Mouse (Mus musculus) forebrain, embryonic 16.5 days (tissue): ENCODE results near the gene Slc3a2. TPM values are rescaled to one million over a fixed set of nuclear protein-coding genes. Genes with fewer than 3 reads are reported as not detected.

ENCODE experiments used
- ATAC-seq: fragments of 200-750 bp; cut with Nextera tagmentation; 2 replicates; pipeline ENCODE4 v1.8.0; 2017; ENCODE audit warnings: mild to moderate bottlenecking, moderate library complexity
- H3K27ac ChIP-seq: fragments of 300-500 bp; sonication (generic); 2 replicates; pipeline ENCODE4 v1.5.1; 2014; ENCODE audit warnings: low read length, control low read depth
- H3K27me3 ChIP-seq: fragments of 300-500 bp; sonication (generic); replicated peaks from 2 replicates; pipeline ENCODE4 v1.6.1; 2014; ENCODE audit warnings: low read length; ENCODE audit not compliant: control insufficient read depth, insufficient read depth
- H3K36me3 ChIP-seq: fragments of 300-500 bp; sonication (generic); 2 replicates; pipeline ENCODE4 v1.6.1; 2014; ENCODE audit not compliant: control insufficient read depth, insufficient read depth
- H3K4me1 ChIP-seq: fragments of 300-500 bp; sonication (generic); replicated peaks from 2 replicates; pipeline ENCODE4 v1.6.1; 2014; ENCODE audit warnings: low read length; ENCODE audit not compliant: control insufficient read depth, insufficient read depth
- H3K4me2 ChIP-seq: fragments of 300-500 bp; sonication (generic); 2 replicates; pipeline ENCODE4 v1.6.1; 2014; ENCODE audit warnings: mild to moderate bottlenecking, low read length, control low read depth
- H3K4me3 ChIP-seq: fragments of 300-500 bp; sonication (generic); replicated peaks from 2 replicates; pipeline ENCODE4 v1.5.1; 2014; ENCODE audit warnings: mild to moderate bottlenecking, low read length, control low read depth
- H3K9ac ChIP-seq: fragments of 300-500 bp; sonication (generic); replicated peaks from 2 replicates; pipeline ENCODE4 v1.6.1; 2014; ENCODE audit warnings: low read depth, low read length, control low read depth
- H3K9me3 ChIP-seq: fragments of 300-500 bp; sonication (generic); 2 replicates; pipeline ENCODE4 v1.6.1; 2016; ENCODE audit warnings: low read length; ENCODE audit not compliant: control insufficient read depth
- WGBS: fragments of 180-500 bp; shearing (Covaris S2); extraction: QIAGEN DNeasy Blood & Tissue Kit; methylation state at CpG from one replicate; pipeline ENCODE4 v1.1.7; 2014; 5-methylcytosine and 5-hydroxymethylcytosine counted together
- microRNA-seq: library from miRNA; unstranded; fragments of <30 nt; microRNA quantifications from one replicate; pipeline ENCODE4, GENCODE M21; 2017
- polyA plus RNA-seq: library from polyadenylated mRNA; unstranded; fragments of >200 nt; fragmentation: Nextera tagmentation; extraction: Ambion mirVana; gene quantifications from 2 replicates; pipeline ENCODE4 v1.2.1, GENCODE M21; 2015

The Slc3a2 gene
- polyA plus RNA-seq, 1 experiment from 2014 or later, result 186 TPM

DNA sequence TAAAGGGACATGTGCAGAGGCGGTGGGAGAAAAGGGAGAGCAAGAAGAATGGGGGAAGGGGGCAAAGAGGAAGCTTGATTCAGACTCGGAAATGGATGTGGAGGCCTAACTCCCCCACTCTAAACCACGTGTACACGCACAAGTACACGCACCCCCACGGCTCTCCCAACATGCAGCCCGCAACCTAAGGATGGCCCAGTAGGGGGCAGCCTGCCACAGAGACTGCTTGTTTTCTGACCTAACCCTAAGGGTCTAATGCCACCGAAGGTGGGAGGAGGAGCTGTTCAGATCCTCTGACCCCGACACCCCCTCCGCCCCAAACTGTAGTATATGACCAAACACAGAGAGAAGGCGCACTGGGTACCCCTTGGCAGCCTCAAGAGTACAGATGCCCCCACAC lies 60.8 kb downstream of the Slc3a2 start:
- H3K27me3 ChIP-seq, result no peaks in the 10 kb centered on the region

DNA sequence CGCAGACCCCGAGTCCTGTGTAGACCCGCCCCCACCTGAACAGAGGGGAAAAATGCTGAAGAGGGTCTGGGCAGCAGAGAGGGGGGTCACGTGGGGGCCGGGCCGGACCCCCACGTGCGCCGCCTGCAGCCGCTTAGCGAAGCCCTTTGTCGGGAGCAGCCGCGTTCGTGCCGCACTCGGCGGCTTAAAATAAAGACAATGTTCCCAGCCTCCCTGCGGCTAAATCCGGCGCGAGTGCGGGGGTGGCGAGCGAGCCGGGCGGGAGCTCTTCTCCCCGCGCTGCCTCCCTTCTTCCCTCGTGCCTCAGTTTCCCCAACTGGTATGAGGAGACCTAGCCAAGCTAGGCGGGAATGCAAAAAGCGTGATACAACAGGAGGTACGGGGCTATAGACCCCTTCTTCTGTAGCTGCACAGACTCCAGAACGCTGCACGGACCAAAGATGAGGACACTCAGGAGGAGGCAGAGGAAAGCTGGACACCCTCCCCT lies 61.3 kb downstream of the Slc3a2 start:
- H3K9ac ChIP-seq, result peak overlapping the region; percentile 72
- no peaks in the 10 kb centered on the region for H3K36me3 ChIP-seq
- H3K27me3 ChIP-seq, result no peaks in the 10 kb centered on the region
- peak overlapping the region; percentile 25; the same call in 1 of the 2 replicates for H3K27ac ChIP-seq
- peaks cover 20% of the 10 kb centered on the region for H3K4me1 ChIP-seq
- H3K9me3 ChIP-seq, result no peaks in the 10 kb centered on the region
- peak overlapping the region; percentile 88 for H3K4me2 ChIP-seq
- peak overlapping the region; percentile 51 for H3K4me3 ChIP-seq
- 1% methylated on average over 35 of the region's 35 CpGs for WGBS
- peak; percentile 50 for ATAC-seq

More for the DNA sequence above, 60.8 kb downstream of the Slc3a2 start:
- H3K4me3 ChIP-seq, result peak overlapping the region; percentile 51
- H3K27ac ChIP-seq, result no peak overlapping the region; the same call in 1 of the 2 replicates
- H3K4me1 ChIP-seq, result peaks cover 20% of the 10 kb centered on the region
- peak overlapping the region; percentile 72 for H3K9ac ChIP-seq
- peak overlapping the region; percentile 88 for H3K4me2 ChIP-seq
- WGBS, result 4% methylated on average over 11 of the region's 11 CpGs
- H3K36me3 ChIP-seq, result no peaks in the 10 kb centered on the region
- peak; percentile 62 for ATAC-seq
- no peaks in the 10 kb centered on the region for H3K9me3 ChIP-seq

Small RNA genes lying within 50 kb of the gene (microRNA-seq; reads per million reads assigned to microRNA genes)
- not detected for gene Mir6992

Other genes starting within 250 kb of the Slc3a2 start
- 9.2 and 11.2 TPM in 2 replicates for gene Slc22a8, start 132.1 kb downstream of the Slc3a2 start, polyA plus RNA-seq
- gene Slc22a6, start 105.3 kb downstream of the Slc3a2 start, polyA plus RNA-seq, result 9.4 and 14.0 TPM in 2 replicates
- gene Chrm1, start 59.6 kb downstream of the Slc3a2 start, polyA plus RNA-seq, result 6.9 and 8.2 TPM in 2 replicates
- 90.6 and 109 TPM in 2 replicates for gene Wdr74, start 12.5 kb upstream of the Slc3a2 start, polyA plus RNA-seq
- gene 1700092M07Rik, start 17.3 kb upstream of the Slc3a2 start, polyA plus RNA-seq, result 2.5 and 2.8 TPM in 2 replicates
- gene Stx5a, start 18.0 kb upstream of the Slc3a2 start, polyA plus RNA-seq, result 129 and 136 TPM in 2 replicates
- gene Nxf1, start 33.7 kb upstream of the Slc3a2 start, polyA plus RNA-seq, result 200 and 218 TPM in 2 replicates
- 230 and 247 TPM in 2 replicates for gene Tmem223, start 47.6 kb upstream of the Slc3a2 start, polyA plus RNA-seq
- gene Tmem179b, start 51.1 kb upstream of the Slc3a2 start, polyA plus RNA-seq, result 27.0 and 29.1 TPM in 2 replicates
- gene Taf6l, start 63.0 kb upstream of the Slc3a2 start, polyA plus RNA-seq, result 30.8 and 32.2 TPM in 2 replicates
- gene Polr2g, start 75.2 kb upstream of the Slc3a2 start, polyA plus RNA-seq, result 160 and 164 TPM in 2 replicates
- gene Zbtb3, start 79.2 kb upstream of the Slc3a2 start, polyA plus RNA-seq, result 8.9 and 9.6 TPM in 2 replicates
- gene Ttc9c, start 96.0 kb upstream of the Slc3a2 start, polyA plus RNA-seq, result 71.1 and 72.1 TPM in 2 replicates
- gene Hnrnpul2, start 96.6 kb upstream of the Slc3a2 start, polyA plus RNA-seq, result 5.1 and 5.5 TPM in 2 replicates
- gene AC129217.1, start 106.4 kb upstream of the Slc3a2 start, polyA plus RNA-seq, result not detected in 2 replicates
- 88.3 and 98.7 TPM in 2 replicates for gene Bscl2, start 114.1 kb upstream of the Slc3a2 start, polyA plus RNA-seq
- 258 and 306 TPM in 2 replicates for gene Gng3, start 115.8 kb upstream of the Slc3a2 start, polyA plus RNA-seq
- gene Lrrn4cl, start 127.4 kb upstream of the Slc3a2 start, polyA plus RNA-seq, result 0.45 and 0.57 TPM in 2 replicates
- 172 and 173 TPM in 2 replicates for gene Ubxn1, start 148.1 kb upstream of the Slc3a2 start, polyA plus RNA-seq
- 49.7 and 53.5 TPM in 2 replicates for gene Uqcc3, start 157.6 kb upstream of the Slc3a2 start, polyA plus RNA-seq
- gene Lbhd1, start 160.4 kb upstream of the Slc3a2 start, polyA plus RNA-seq, result 50.0 and 51.9 TPM in 2 replicates
- gene Gm49403, start 160.6 kb upstream of the Slc3a2 start, polyA plus RNA-seq, result not detected in 2 replicates
- 49.9 and 50.6 TPM in 2 replicates for gene 1810009A15Rik, start 165.5 kb upstream of the Slc3a2 start, polyA plus RNA-seq
- 0.34 TPM in 1 of 2 replicates, not detected in the other for gene Gm49416, start 165.6 kb upstream of the Slc3a2 start, polyA plus RNA-seq
- 41.0 and 45.9 TPM in 2 replicates for gene Ints5, start 169.6 kb upstream of the Slc3a2 start, polyA plus RNA-seq
- gene Ganab, start 174.7 kb upstream of the Slc3a2 start, polyA plus RNA-seq, result 91.7 and 95.1 TPM in 2 replicates
- gene B3gat3, start 197.0 kb upstream of the Slc3a2 start, polyA plus RNA-seq, result 67.3 and 75.9 TPM in 2 replicates
- gene Rom1, start 206.0 kb upstream of the Slc3a2 start, polyA plus RNA-seq, result 1.7 and 1.8 TPM in 2 replicates
- 9.7 and 10.5 TPM in 2 replicates for gene Eml3, start 206.2 kb upstream of the Slc3a2 start, polyA plus RNA-seq
- gene Mta2, start 218.5 kb upstream of the Slc3a2 start, polyA plus RNA-seq, result 175 and 186 TPM in 2 replicates
- gene Tut1, start 230.5 kb upstream of the Slc3a2 start, polyA plus RNA-seq, result 33.6 and 35.5 TPM in 2 replicates
- gene Eef1g, start 243.7 kb upstream of the Slc3a2 start, polyA plus RNA-seq, result 346 and 348 TPM in 2 replicates